Mouse (Mus musculus): ENCODE measurements at regions not wholly inside any gene's neighbourhood (a gene's known extent, or its start where the extent isn't known, plus 50 kb on each side); places are given as distances from the start of the nearest gene placed in this dataset.

GRCm38 (mm10) chr13:107897184-107897583 lies 147.1 kb upstream of the Smim15 start:
- TF ChIP-seq CTCF (IDR thresholded peaks at IDR 0.05; ENCODE audit: borderline replicate concordance, extremely low read depth, insufficient read depth, insufficient read length) (no peak), POLR2A (IDR thresholded peaks at IDR 0.05; ENCODE audit: borderline replicate concordance, extremely low read depth, insufficient read depth, insufficient read length, poor library complexity, severe bottlenecking) (no peak)

All from brain, embryonic 14.5 days (tissue).